Comparison of ENCODE assay signal across 8 mouse cellular contexts in genomic region chr6:29694375-29695289, GRCm38 (mm10). TPM values are rescaled to one million over a fixed set of nuclear protein-coding genes. Genes with fewer than 3 reads are reported as not detected.
DNase-seq lines count a peak whose midpoint lies in the region; ATAC-seq lines count a peak whose summit lies in the region.

No protein-coding gene starts in this region.

- H3K4me3 ChIP-seq in intestine, embryonic 14.5 days (ENCODE audit: low read depth, low read length), result peak overlapping the region; percentile 61
- peak overlapping the region; percentile 75 for H3K4me3 ChIP-seq in neural tube, embryonic 13.5 days

- peak overlapping the region; percentile 56 for H3K9ac ChIP-seq in intestine, embryonic 14.5 days (ENCODE audit: low read length)
- H3K9ac ChIP-seq in neural tube, embryonic 13.5 days, result peak overlapping the region; percentile 82

- no peak overlapping the region for H3K27ac ChIP-seq in intestine, embryonic 14.5 days (ENCODE audit: low read depth)
- H3K27ac ChIP-seq in neural tube, embryonic 13.5 days (replicated peaks), result no peak overlapping the region

- H3K27me3 ChIP-seq in intestine, embryonic 14.5 days (replicated peaks; ENCODE audit: control insufficient read depth, insufficient read depth, low read length), result peaks cover 30% of the 10 kb centered on the region
- peaks cover 38% of the 10 kb centered on the region for H3K27me3 ChIP-seq in neural tube, embryonic 13.5 days

- 0 out of 2 replicates have a peak, but pooled peaks have one; percentile 21 for ATAC-seq in cerebellum, adult (ENCODE audit: insufficient number of reproducible peaks, low FRiP score, low TSS enrichment)
- ATAC-seq in intestine, embryonic 14.5 days (replicated peaks; ENCODE audit: low FRiP score, low TSS enrichment, low read depth), result peak; percentile 28; the same call in 1 of the 2 replicates
- ATAC-seq in neural tube, embryonic 13.5 days (ENCODE audit: low read depth), result peak; percentile 60

- H3K36me3 ChIP-seq in intestine, embryonic 14.5 days (ENCODE audit: control insufficient read depth, insufficient read depth, low read length), result no peaks in the 10 kb centered on the region
- no peaks in the 10 kb centered on the region for H3K36me3 ChIP-seq in neural tube, embryonic 13.5 days

- 4% methylated on average over 34 of the region's 35 CpGs for WGBS in intestine, embryonic 14.5 days
- 2% methylated on average over 35 of the region's 35 CpGs for WGBS in neural tube, embryonic 13.5 days

- DNase-seq in cerebellum, postnatal 10 days, result no peak
- DNase-seq in ovary, postnatal 36 days (ENCODE audit: low spot score), result peak; percentile 23
- no peak for DNase-seq in ovary, postnatal 10 days (ENCODE audit: low spot score)
- peak; percentile 70 for DNase-seq in intestine, embryonic 14.5 days (ENCODE audit: low spot score)
- DNase-seq in adrenal gland, adult 8-10 months, result no peak
- DNase-seq in gastrocnemius, postnatal 36 days, result no peak

- intact Hi-C loops in gastrocnemius, postnatal 36 days (cut with DNase I), result no loop called here

- H3K4me1 ChIP-seq in intestine, embryonic 14.5 days (replicated peaks; ENCODE audit: control insufficient read depth, insufficient read depth, low read length), result no peaks in the 10 kb centered on the region; the same call in 1 of the 2 replicates
- H3K4me1 ChIP-seq in neural tube, embryonic 13.5 days (replicated peaks), result peaks cover 12% of the 10 kb centered on the region

- peak overlapping the region; percentile 96 for H3K4me2 ChIP-seq in intestine, embryonic 14.5 days (ENCODE audit: low read length)
- H3K4me2 ChIP-seq in neural tube, embryonic 13.5 days, result peak overlapping the region; percentile 99

- H3K9me3 ChIP-seq in intestine, embryonic 14.5 days (ENCODE audit: control insufficient read depth, low read length), result no peaks in the 10 kb centered on the region
- H3K9me3 ChIP-seq in neural tube, embryonic 13.5 days, result no peaks in the 10 kb centered on the region

RNA-seq across cellular contexts. Expression of gene Tspan33, which starts 0.6 kb away (rescaled TPM):
- 1.8 and 3.3 TPM in 2 replicates for polyA plus RNA-seq in intestine, embryonic 14.5 days (2014; fragmentation: Nextera tagmentation; extraction: Ambion mirVana)
- polyA plus RNA-seq in neural tube, embryonic 13.5 days (2015; fragmentation: Nextera tagmentation; extraction: Ambion mirVana), result 5.6 and 7.0 TPM in 2 replicates
- total RNA-seq in adrenal gland, adult 8-10 months (2022), result 1 to 10 TPM; 2.7 to 4.9 (median 3.8) TPM
- 1 to 10 TPM; 2.2 to 3.0 TPM for total RNA-seq in gastrocnemius, postnatal 36 days (2021)

RNA-seq across cellular contexts. Expression of gene Smo, which starts 40.7 kb away (rescaled TPM):
- polyA plus RNA-seq in intestine, embryonic 14.5 days (2014; fragmentation: Nextera tagmentation; extraction: Ambion mirVana), result 46.5 and 48.0 TPM in 2 replicates
- polyA plus RNA-seq in neural tube, embryonic 13.5 days (2015; fragmentation: Nextera tagmentation; extraction: Ambion mirVana), result 16.1 and 16.4 TPM in 2 replicates
- total RNA-seq in adrenal gland, adult 8-10 months (2022), result 10 to 100 TPM; 43.4 to 55.3 (median 50.2) TPM
- 1 to 10 TPM; 4.4 to 4.5 TPM for total RNA-seq in gastrocnemius, postnatal 36 days (2021)

Comparison
In these comparisons a context has a peak if more than half of its experiments do, and no peak if none do; other contexts are left out.
1. DNase-seq: peak in ovary, postnatal 36 days (single experiment) and intestine, embryonic 14.5 days (single experiment); none in cerebellum, postnatal 10 days (0 of 2), ovary, postnatal 10 days (single experiment), adrenal gland, adult 8-10 months (single experiment) and gastrocnemius, postnatal 36 days (0 of 2).
2. RNA of gene Smo, which starts 40.7 kb away (total RNA-seq): 43.4 to 55.3 TPM in adrenal gland, adult 8-10 months; 4.4 to 4.5 TPM in gastrocnemius, postnatal 36 days; every median in the first group is over 4 times any median in the second.
3. Peak in every context shown above with its lines, with median percentiles within 50 percentile points of each other: ATAC-seq.